Mouse (Mus musculus) intestine, embryonic 15.5 days (tissue): Measurements from ENCODE around the gene Micu1. TPM values are rescaled to one million over a fixed set of nuclear protein-coding genes. Genes with fewer than 3 reads are reported as not detected.
A peak's percentile ranks its signal among the peaks of the same experiment; 100 is the strongest.

Source experiments
- ATAC-seq: fragments of 200-750 bp; cut with Nextera tagmentation; 2 replicates; pipeline ENCODE4 v1.8.0; 2017; ENCODE audit warnings: moderate TSS enrichment, moderate library complexity
- H3K27ac ChIP-seq: fragments of 300-500 bp; sonication (generic); 2 replicates; pipeline ENCODE4 v1.5.1; 2015; ENCODE audit warnings: mild to moderate bottlenecking, inconsistent platforms
- H3K27me3 ChIP-seq: fragments of 300-500 bp; sonication (generic); replicated peaks from 2 replicates; pipeline ENCODE4 v1.6.1; 2015; ENCODE audit warnings: inconsistent platforms
- H3K36me3 ChIP-seq: fragments of 300-500 bp; sonication (generic); 2 replicates; pipeline ENCODE4 v1.6.1; 2015; ENCODE audit warnings: inconsistent platforms
- H3K4me1 ChIP-seq: fragments of 300-500 bp; sonication (generic); replicated peaks from 2 replicates; pipeline ENCODE4 v1.6.1; 2015; ENCODE audit warnings: inconsistent platforms
- H3K4me2 ChIP-seq: fragments of 300-500 bp; sonication (generic); replicated peaks from 2 replicates; pipeline ENCODE4 v1.6.1; 2015; ENCODE audit warnings: mild to moderate bottlenecking, inconsistent platforms
- H3K4me3 ChIP-seq: fragments of 300-500 bp; sonication (generic); replicated peaks from 2 replicates; pipeline ENCODE4 v1.5.1; 2015; ENCODE audit warnings: inconsistent platforms
- H3K9ac ChIP-seq: fragments of 300-500 bp; sonication (generic); 2 replicates; pipeline ENCODE4 v1.6.1; 2015; ENCODE audit warnings: inconsistent platforms
- H3K9me3 ChIP-seq: fragments of 300-500 bp; sonication (generic); 2 replicates; pipeline ENCODE4 v1.6.1; 2016; ENCODE audit warnings: inconsistent platforms
- WGBS: fragments of 180-500 bp; shearing (Covaris S2); methylation state at CpG from one replicate; pipeline ENCODE4 v1.1.7; 2015; 5-methylcytosine and 5-hydroxymethylcytosine counted together
- polyA plus RNA-seq: library from polyadenylated mRNA; unstranded; fragments of >200 nt; fragmentation: Nextera tagmentation; extraction: Ambion mirVana; gene quantifications from 2 replicates; pipeline ENCODE4 v1.2.1, GENCODE M21; 2015

Gene Micu1
- polyA plus RNA-seq, 1 experiment from 2014 or later: 66.0 TPM

DNA sequence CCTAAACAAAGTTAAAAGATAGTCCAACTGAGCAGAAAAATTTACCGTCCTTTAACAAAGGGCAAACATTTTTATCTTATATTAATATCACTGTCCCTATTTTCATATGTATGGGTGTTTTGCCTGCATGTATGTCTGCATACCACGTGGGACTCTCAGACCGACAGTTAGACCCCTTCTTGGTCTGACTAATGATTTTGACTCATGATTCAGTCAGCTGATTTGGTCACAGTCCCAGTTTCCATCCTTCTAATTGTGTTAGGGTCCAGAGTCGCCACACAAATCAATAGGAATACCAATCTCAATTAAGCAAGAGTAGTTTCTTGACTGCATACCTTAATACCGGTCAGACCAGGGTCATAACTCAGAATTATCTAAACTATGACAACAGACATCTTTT is 118.6 kb downstream of the Micu1 start:
- no peak overlapping the region for H3K9ac ChIP-seq
- H3K9me3 ChIP-seq: no peaks in the 10 kb centered on the region
- no peaks in the 10 kb centered on the region for H3K27me3 ChIP-seq
- H3K4me1 ChIP-seq: no peaks in the 10 kb centered on the region
- no peak overlapping the region for H3K4me2 ChIP-seq
- H3K27ac ChIP-seq: no peak overlapping the region
- no peak for ATAC-seq
- H3K4me3 ChIP-seq: no peak overlapping the region
- 80% methylated on average over 5 of the region's 5 CpGs for WGBS
- no peaks in the 10 kb centered on the region for H3K36me3 ChIP-seq

DNA sequence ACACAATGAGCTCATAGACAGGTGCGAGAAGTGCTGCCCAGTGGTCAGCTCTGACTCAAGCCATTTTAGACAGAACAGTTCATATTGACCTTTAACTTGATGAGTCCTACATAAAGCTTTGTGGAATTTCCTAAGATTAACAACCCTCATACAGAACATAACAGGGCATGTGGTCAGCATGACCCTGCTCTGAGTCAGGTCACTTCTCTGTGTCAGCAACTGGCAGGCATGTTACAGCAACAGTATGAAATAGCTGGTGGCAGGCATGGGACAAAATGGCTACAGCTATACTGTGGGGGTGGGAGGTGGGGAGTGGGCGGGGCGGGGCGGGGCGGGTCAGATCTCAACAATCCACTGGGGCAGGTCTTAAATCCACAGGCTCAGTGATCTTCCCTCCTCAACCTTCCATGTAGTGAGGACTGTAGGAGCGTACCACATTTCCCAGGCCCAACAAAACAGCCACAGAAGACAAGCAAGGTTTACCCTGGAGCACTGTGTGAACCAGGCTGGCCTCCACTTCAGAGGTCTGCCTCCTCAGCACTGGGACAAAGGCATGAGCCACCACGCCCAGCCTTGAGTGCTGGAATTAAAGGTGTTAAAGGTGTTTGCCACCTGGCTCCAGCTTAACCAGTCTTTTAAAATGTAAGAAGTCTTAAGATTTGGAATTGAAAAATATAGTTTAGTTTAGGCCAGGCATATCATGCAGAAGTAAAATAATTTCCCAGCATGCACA is 119.2 kb downstream of the Micu1 start:
- ATAC-seq: no peak
- Histone ChIP-seq H3K9ac (no peak overlapping the region), H3K27ac (no peak overlapping the region), H3K4me3 (no peak overlapping the region), H3K9me3 (no peaks in the 10 kb centered on the region), H3K27me3 (no peaks in the 10 kb centered on the region), H3K4me1 (no peaks in the 10 kb centered on the region), H3K36me3 (no peaks in the 10 kb centered on the region), H3K4me2 (no peak overlapping the region)
- 91% methylated on average over 7 of the region's 7 CpGs for WGBS

DNA sequence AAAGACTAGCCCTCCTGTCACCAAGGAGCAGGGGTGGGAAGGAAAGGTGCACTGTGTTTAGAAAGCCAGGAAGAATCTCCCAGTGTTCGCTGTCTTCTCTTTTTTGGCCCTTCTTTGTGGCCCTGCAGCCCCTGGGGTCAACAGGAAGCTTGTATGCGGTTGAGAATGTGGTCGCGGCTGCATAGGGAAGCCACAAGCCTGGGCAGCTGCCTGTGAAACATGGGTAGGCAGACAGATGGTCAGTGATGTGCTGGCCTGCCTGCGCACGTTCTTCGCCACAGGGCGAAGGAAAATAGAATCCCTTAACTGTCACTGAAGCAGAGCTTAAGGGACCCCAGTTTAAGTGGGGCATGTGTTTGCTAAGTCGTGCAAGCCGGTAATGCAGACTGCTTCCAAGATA is 120.6 kb downstream of the Micu1 start:
- Histone ChIP-seq H3K9ac (no peak overlapping the region), H3K36me3 (peaks cover 3% of the 10 kb centered on the region), H3K4me1 (no peaks in the 10 kb centered on the region), H3K9me3 (no peaks in the 10 kb centered on the region), H3K4me3 (no peak overlapping the region), H3K27ac (no peak overlapping the region), H3K4me2 (no peak overlapping the region), H3K27me3 (no peaks in the 10 kb centered on the region)
- WGBS: 92% methylated on average over 10 of the region's 10 CpGs
- ATAC-seq: no peak

DNA sequence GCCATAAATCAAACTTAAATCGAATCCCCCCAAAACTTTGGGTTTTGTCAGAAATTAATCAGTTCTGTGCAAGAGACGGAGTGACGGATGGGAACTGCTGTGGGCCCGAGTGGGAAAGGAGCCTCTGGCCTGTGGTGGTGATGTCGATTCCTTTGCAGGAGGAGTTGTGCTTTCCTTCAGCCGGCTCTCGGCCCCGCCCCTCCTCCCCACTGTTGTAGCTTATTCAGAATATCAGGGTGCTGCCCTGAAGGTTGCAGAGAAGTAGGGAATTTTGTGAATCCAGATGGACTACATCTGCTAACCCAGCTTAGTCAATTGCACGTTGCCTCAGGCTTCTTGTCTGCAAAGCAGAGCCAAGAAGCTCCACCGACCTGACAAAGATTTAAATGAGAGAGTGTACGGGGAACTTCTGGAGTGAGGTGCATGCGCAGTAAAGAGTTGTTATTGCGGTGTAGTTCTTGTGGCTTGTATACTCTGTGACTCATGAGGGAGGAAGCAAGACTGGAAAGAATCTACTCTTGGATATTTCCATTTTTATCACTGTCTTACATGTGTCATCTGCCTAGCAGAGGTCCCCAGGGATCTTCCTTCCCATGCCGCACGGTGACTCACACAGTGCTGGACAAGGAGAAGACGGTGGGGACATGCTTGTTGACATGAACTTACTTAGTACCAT is 123.0 kb downstream of the Micu1 start:
- WGBS: 72% methylated on average over 16 of the region's 16 CpGs
- Histone ChIP-seq H3K36me3 (peaks cover 16% of the 10 kb centered on the region), H3K4me3 (no peak overlapping the region), H3K27ac (no peak overlapping the region), H3K27me3 (no peaks in the 10 kb centered on the region), H3K4me1 (no peaks in the 10 kb centered on the region), H3K9me3 (no peaks in the 10 kb centered on the region), H3K4me2 (no peak overlapping the region), H3K9ac (no peak overlapping the region)
- no peak for ATAC-seq

DNA sequence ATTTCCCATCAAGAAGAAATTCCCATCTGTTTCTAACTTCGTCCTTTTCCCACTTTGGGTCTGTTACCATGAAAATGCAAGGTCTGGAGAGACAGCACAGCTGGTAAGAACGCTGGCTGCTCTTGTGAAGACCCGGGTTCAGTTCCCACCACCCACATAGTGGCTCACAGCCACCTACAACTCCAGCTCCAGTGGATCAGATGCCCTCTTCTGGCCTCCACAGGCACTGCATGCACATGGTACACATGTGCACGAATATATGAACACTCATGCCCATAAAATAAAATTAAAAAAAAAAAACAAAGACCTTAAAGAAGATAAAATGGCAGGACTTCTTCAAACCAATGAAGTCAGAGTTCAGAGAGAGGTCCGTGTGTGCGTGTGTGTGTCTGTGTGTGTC is 127.6 kb downstream of the Micu1 start:
- Histone ChIP-seq H3K4me2 (no peak overlapping the region), H3K4me3 (no peak overlapping the region), H3K9me3 (no peaks in the 10 kb centered on the region), H3K27ac (no peak overlapping the region), H3K4me1 (no peaks in the 10 kb centered on the region), H3K9ac (no peak overlapping the region), H3K27me3 (no peaks in the 10 kb centered on the region), H3K36me3 (peaks cover 19% of the 10 kb centered on the region)
- WGBS: 96% methylated on average over 6 of the region's 6 CpGs
- ATAC-seq: no peak

DNA sequence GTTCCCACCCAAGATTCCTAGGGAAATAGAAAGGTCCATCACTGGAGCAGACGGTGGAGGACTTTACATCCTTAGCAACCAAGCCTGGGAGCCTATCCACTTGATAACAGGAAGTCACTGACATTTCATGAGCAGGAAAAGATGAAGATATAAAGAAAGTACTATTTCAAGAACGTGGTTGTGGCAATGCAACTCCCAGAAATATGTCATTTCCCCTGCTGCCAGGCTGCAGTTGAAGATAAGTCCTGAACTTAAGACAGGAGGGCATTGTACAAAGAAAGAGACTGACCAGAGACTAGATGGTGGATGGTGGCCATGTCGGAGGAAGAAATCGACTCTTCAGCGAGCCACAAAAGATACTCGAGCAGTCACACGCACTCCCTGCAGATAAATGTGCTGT is 129.7 kb downstream of the Micu1 start:
- no peak overlapping the region for H3K4me2 ChIP-seq
- 65% methylated on average over 7 of the region's 7 CpGs for WGBS
- no peak overlapping the region for H3K9ac ChIP-seq
- no peaks in the 10 kb centered on the region for H3K27me3 ChIP-seq
- no peak for ATAC-seq
- H3K4me1 ChIP-seq: no peaks in the 10 kb centered on the region
- no peak overlapping the region for H3K27ac ChIP-seq
- no peak overlapping the region for H3K4me3 ChIP-seq
- peaks cover 19% of the 10 kb centered on the region for H3K36me3 ChIP-seq
- no peaks in the 10 kb centered on the region for H3K9me3 ChIP-seq

DNA sequence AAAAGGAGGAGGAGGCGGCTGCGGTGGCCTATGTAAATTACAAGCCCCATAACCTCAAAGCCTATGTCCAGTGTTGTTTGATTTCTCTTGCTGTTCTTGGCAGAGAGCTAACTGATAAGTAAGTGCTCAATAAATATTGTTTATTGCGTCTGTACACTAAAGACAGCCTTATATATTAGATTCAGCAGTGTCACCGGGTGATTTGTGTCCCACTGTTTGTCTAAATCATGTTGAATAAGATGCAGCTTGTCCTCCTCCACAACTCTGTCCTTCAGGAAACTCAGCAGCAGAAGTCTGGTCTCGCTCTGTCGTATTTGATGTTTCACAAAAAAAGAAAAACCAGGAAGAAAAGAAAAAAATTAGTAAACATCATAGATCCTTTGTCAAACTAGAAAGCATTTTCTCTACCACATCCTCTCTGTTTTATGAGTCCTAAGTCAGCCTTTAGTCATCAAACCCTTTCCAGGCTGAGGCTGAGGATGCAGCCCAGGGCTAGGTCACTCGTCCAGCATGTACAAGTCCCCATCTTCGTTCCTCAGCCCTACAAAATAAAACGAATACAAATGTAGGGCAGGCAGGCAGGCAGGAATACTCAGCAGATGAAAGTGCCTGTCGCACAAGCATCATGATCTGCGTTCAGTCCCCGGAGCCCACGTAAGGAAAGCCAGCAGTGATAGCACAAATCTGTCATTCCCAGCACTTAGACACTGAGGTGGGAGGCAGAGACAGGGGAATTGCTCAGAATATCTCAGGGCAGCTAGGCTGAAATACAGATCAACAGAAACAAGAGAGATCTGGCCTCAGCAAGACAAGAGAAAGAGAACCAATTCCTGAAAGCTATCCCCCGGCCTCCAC is 133.3 kb downstream of the Micu1 start:
- 75% methylated on average over 14 of the region's 14 CpGs for WGBS
- Histone ChIP-seq H3K4me1 (peaks cover 3% of the 10 kb centered on the region; the same call in 1 of the 2 replicates), H3K9ac (no peak overlapping the region), H3K27ac (no peak overlapping the region), H3K9me3 (no peaks in the 10 kb centered on the region), H3K36me3 (0 out of 2 replicates have a peak, but pooled peaks cover 3% of the 10 kb centered on the region), H3K4me2 (no peak overlapping the region), H3K27me3 (no peaks in the 10 kb centered on the region), H3K4me3 (no peak overlapping the region)
- ATAC-seq: no peak

DNA sequence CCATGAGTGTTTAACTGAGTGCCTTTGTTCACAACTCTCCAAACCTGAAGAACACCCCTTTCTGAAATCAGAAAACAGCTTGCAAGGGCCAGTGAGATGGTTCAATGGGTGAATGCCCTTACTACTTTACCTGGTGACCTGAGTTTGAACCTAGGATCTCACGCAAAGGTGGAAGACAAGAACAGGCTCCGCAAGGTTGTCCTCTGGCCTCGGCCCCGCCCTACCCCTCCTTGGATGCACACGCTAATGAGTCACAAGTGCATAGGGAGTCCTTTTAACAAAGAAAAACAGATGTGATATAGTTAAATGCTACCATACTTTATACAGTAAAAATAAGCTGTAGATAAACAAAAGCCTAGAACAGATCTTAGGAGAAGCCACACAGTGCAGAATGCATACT is 135.2 kb downstream of the Micu1 start:
- Histone ChIP-seq H3K4me1 (peaks cover 3% of the 10 kb centered on the region; the same call in 1 of the 2 replicates), H3K27ac (no peak overlapping the region), H3K4me3 (no peak overlapping the region), H3K9me3 (no peaks in the 10 kb centered on the region), H3K27me3 (no peaks in the 10 kb centered on the region), H3K9ac (no peak overlapping the region), H3K36me3 (no peaks in the 10 kb centered on the region), H3K4me2 (no peak overlapping the region)
- ATAC-seq: peak; percentile 66
- 75% methylated on average over 5 of the region's 5 CpGs for WGBS

DNA sequence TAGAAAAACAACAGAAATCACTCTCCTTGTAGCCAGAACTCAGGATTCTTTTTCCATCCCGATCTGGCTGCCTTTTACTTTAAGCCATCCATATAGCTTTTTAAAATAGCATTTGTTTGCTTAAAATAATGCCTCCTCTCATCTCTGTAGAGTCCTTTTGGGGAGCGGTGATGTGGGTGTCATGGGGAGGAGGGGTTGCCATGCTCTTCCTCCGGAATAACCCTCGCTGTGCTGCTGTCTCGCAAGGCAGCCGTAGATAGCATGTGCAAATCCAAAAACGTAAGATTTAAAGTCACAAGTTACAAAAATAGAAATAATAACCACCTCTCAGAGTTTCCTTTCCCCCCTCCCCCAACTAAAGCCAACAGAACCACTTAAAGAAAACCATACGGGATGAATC is 139.2 kb downstream of the Micu1 start:
- H3K27ac ChIP-seq: no peak overlapping the region
- no peaks in the 10 kb centered on the region for H3K9me3 ChIP-seq
- H3K9ac ChIP-seq: no peak overlapping the region
- no peak for ATAC-seq
- H3K27me3 ChIP-seq: no peaks in the 10 kb centered on the region
- WGBS: 92% methylated on average over 8 of the region's 8 CpGs
- H3K4me1 ChIP-seq: peaks cover 3% of the 10 kb centered on the region; the same call in 1 of the 2 replicates
- H3K4me3 ChIP-seq: no peak overlapping the region
- no peaks in the 10 kb centered on the region for H3K36me3 ChIP-seq
- no peak overlapping the region for H3K4me2 ChIP-seq

DNA sequence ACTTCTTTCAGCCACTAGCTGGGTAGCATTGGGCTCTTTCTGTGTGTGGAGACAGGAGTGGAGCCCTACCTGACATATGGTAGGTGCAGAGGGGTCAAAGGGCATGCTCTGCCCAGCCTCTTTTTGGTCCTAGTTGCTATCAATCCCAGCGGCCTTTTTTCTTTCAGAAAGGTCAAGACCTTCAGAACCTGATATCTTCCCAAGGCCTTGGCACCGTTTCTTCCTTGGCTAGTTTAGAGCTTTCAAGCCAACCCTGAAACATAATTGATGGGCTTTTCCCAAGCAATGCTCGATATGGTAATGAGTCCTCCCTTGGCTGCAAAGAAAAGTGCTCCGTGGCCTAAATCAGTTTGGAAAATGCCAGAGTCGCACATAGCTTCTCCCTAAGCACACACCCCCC is 140.8 kb downstream of the Micu1 start:
- Histone ChIP-seq H3K4me1 (no peaks in the 10 kb centered on the region), H3K9me3 (no peaks in the 10 kb centered on the region), H3K27ac (no peak overlapping the region), H3K4me2 (no peak overlapping the region), H3K27me3 (no peaks in the 10 kb centered on the region), H3K36me3 (no peaks in the 10 kb centered on the region), H3K9ac (no peak overlapping the region), H3K4me3 (no peak overlapping the region)
- ATAC-seq: no peak
- 44% methylated on average over 5 of the region's 5 CpGs for WGBS

DNA sequence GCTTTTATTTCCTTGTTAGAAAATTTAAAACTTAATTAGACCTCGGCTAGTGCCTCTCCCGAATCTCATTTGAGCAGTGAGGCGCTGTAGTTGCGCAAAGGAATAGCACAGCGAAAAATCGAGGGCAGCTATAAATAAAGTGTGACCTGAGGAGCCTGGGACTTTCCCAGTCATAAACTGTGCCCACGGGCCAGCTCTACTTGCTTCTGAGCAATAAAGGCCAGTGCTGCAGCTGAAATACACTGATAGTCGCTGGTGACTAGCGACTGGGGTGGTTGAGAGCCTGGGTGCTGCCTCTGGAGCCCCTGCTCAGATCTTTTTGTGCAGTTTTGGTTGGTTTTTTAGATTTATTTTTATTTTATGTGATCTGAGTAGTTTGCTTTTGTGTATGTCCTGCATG is 142.4 kb downstream of the Micu1 start:
- Histone ChIP-seq H3K4me3 (no peak overlapping the region), H3K27ac (no peak overlapping the region), H3K4me2 (no peak overlapping the region), H3K9ac (no peak overlapping the region), H3K9me3 (no peaks in the 10 kb centered on the region), H3K4me1 (no peaks in the 10 kb centered on the region), H3K36me3 (no peaks in the 10 kb centered on the region), H3K27me3 (no peaks in the 10 kb centered on the region)
- 49% methylated on average over 9 of the region's 9 CpGs for WGBS
- peak; percentile 52; the same call in 1 of the 2 replicates for ATAC-seq

DNA sequence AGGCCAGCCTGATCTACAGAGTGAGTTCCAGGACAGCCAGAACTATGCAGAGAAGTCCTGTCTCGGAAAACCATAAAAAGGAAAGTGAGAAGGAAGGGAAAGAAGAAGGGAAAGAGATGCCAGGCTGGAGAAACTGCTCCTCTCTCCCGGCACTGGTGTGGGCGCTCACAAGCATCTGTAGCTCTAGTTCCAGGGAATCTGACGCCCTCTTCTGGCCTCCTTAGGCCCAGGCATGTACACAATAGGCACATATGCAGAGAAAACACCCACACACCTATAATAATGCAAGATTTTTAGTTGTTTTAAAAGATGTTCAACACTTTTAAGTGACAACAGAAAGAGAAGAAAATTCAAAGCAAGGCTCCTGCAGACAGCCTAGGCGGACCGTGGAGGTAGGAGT is 144.1 kb downstream of the Micu1 start:
- H3K9ac ChIP-seq: no peak overlapping the region
- no peaks in the 10 kb centered on the region for H3K4me1 ChIP-seq
- no peaks in the 10 kb centered on the region for H3K36me3 ChIP-seq
- no peaks in the 10 kb centered on the region for H3K27me3 ChIP-seq
- WGBS: 78% methylated on average over 6 of the region's 6 CpGs
- ATAC-seq: no peak
- no peak overlapping the region for H3K27ac ChIP-seq
- H3K9me3 ChIP-seq: no peaks in the 10 kb centered on the region
- no peak overlapping the region for H3K4me3 ChIP-seq
- no peak overlapping the region for H3K4me2 ChIP-seq
